Mouse (Mus musculus): ENCODE results near the gene Gucy2c.

Gucy2c gene

DNA sequence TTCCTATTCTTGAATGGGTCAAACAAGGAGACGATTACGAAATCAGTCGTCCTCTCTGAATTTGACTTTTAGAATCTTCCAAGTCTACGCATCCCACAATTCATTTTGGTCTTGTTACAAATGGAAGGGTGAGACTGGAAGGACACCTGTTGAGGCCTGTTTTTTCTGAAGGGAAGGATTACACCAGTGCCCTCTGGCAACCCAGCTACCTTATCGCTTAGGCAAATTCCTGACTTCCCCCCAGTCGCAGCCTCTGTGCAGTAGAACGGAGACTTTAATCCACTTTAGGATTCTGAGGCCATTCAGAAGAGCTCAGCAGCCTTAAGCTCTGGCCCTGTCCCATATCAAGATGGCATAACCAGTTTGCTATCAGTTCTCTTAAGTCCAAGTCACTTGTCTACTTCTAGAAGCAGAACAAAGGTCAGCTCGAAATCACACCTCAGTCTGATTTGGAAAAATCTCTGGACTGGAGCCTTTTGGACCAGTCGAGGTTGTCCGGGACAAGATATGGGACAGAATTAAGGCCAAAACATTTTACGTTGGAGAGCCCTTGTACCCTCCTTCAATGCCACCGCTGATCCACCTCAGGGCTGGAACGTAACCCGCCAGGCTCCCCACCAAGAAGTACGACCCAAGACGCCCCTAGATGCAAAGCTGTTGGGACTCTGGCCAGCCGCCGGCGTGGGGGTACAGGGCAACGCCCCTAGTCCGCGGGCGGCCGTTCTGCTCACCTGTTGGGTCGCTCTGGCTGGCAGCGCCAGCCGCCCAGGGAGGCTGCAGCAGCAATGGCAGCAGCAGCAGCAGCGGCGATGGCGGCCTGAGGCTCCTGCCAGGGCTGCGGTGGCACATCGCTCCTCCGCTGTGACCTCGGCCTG, 120.5 kb downstream of the Gucy2c start:
- no peak for DNase-seq (ENCODE audit: low spot score)

DNA sequence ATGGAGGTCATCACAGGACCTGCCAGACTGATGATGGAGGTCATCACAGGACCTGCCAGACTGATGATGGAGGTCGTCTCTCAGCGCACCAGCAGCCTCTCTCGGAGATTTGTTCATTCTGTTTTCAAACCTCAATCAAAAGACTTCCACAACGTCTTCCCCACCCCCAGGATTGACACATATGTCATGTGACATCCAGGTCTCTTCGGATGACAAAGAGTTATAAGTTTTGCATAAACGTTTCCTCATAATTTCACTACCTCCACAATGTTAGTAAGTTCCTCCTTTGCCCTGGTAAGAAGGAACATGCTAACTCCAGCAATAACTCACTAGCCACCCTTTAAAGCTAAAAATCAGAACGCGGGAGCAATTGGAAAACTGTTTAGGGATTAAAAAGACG, 122.3 kb downstream of the Gucy2c start:
- DNase-seq (ENCODE audit: low spot score): no peak

DNA sequence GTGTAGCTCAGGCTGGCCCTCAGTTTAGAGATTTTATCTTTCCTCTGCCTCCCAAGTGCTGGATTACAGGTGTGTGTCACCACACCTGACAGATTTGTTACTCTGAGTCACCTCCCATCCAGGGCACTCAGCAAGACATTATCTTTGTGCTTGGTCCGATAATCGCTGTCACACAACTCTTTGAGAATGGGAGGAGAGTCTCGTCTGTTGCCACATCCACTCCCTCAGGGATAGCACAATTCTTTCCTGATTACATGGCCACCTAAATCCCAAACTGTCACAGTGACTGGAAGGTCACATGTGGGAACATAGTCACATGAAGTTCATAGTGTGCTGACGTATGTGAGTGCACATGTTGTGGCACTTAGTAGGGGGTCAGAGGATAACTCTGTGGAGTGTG, 123.3 kb downstream of the Gucy2c start:
- DNase-seq (ENCODE audit: low spot score): no peak

DNA sequence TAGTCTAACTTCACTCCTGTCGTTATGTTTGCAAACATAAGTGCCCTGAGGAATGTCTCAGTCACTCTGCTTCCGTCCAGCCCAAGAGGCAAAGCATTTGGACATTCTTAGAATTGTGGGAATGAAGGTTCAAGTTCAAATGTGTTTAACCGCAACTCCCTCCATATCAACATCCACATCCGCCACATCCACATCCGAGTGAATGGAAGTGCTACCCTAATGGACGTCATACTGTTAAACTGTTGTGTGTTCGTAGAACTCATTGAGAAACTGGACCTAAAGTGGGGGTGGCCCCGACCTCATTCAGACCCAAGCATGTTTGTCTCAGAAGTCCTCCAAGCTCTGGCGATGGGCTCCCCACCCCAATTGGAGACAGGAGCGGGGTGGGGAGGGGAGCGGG, 125.8 kb downstream of the Gucy2c start:
- no peak for DNase-seq (ENCODE audit: low spot score)

DNA sequence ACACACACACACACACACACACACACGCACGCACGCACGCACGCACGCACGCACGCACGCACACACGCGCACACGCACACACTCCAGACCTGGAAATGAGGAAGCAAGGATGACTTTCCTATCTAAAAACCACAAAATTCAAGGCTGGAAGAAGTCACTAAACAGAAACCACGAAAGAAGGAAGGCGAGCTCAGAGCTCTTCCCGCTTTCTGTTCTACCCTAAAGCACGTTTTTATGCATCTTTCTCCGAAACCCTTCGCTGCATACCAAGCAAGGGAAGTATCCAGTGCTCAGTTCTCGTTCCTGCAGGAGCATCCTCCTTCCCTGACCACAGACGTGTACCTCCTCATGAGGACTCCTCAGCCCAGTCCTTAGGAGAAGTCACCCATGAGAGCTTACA, 127.1 kb downstream of the Gucy2c start:
- no peak for DNase-seq (ENCODE audit: low spot score)

DNA sequence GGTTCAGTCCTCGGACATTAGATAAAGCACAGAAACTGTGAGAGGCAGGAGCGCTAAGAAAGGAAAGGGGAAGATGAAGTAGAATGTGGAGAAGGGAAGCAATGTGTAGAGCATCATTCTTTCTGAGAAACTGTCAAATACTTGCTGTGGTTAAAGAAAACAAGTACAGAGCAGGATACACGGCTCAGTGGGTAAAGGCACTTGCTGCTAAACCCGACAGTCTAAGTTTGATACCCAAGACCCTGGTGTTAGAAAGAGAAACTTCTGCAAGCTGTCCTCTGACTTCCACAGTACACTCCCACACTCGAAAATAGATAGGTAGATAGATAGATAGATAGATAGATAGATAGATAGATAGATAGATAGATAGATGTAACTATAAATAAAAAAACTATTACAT, 128.2 kb downstream of the Gucy2c start:
- DNase-seq (ENCODE audit: low spot score): no peak

DNA sequence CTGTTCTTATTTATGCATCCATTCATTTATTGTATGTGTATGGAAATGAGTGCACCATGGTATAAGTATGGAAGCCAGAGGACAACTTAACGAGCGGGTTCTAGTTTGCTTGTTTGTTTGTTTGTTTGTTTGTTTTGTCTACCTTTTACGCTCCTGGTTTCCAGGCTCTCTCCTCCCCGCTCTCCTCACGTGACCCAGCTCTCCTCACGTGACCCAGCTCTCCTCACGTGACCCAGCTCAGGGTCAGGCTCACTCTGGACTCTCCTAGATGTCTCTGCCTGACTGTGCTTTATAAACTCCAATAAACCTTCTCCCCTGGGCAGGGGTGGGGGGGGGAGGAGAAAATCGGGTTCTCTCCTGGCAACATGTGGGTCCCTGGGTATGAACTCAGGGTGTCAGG, 130.9 kb downstream of the Gucy2c start:
- no peak for DNase-seq (ENCODE audit: low spot score)

DNA sequence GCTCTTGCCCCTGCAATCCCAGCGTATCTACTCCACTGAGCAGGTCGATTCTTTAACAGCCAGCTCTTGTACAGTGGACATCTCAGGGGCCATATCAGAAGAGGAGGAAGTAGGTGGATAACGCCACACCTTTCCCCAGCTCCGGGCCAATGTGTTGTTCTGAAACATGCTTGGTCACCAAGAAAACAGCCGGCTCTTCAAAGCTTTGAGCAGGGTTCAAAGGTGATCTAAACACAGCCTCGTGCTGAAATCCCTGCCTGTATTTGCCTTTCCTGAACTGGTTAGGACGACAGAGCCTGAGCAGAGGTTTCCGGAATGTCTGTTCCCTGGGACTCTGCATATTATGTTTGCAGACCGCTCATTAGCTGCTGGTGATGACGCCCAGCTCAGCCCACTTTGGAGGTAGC, 134.1 kb downstream of the Gucy2c start:
- no peak for DNase-seq (ENCODE audit: low spot score)
